Mouse (Mus musculus): Measurements from ENCODE around the gene Adarb2. TPM values are rescaled to one million over a fixed set of nuclear protein-coding genes. Genes with fewer than 3 reads are reported as not detected.

Adarb2 gene
- polyA plus RNA-seq, 1 experiment from 2014 or later: 1.0 TPM

- H3K9ac ChIP-seq (ENCODE audit: low read length): no peak overlapping the region
- ATAC-seq (ENCODE audit: insufficient number of reproducible peaks, low FRiP score, low TSS enrichment, low read depth) (no peak), DNase-seq (ENCODE audit: low spot score) (no peak)
- no peak overlapping the region for H3K27ac ChIP-seq (replicated peaks; ENCODE audit: low read depth, low read length)
- WGBS: 91% methylated on average over 1 of the region's 1 CpGs
- no peak overlapping the region for H3K4me2 ChIP-seq (ENCODE audit: low read depth, severe bottlenecking)
- no peaks in the 10 kb centered on the region for H3K36me3 ChIP-seq (ENCODE audit: control insufficient read depth, insufficient read depth, low read length)
- H3K4me3 ChIP-seq (ENCODE audit: low read depth, low read length): no peak overlapping the region
- no peaks in the 10 kb centered on the region for H3K27me3 ChIP-seq (ENCODE audit: control insufficient read depth, insufficient read depth, low read length)
- H3K4me1 ChIP-seq (ENCODE audit: control insufficient read depth, insufficient read depth, low read length): no peaks in the 10 kb centered on the region
- H3K9me3 ChIP-seq (ENCODE audit: control insufficient read depth, low read length): no peaks in the 10 kb centered on the region
Measured at GRCm38 (mm10) chr13:8631618-8632017, 429.0 kb downstream of the Adarb2 start.

- 82% methylated on average over 5 of the region's 5 CpGs for WGBS
- Histone ChIP-seq H3K36me3 (ENCODE audit: control insufficient read depth, insufficient read depth, low read length) (no peaks in the 10 kb centered on the region), H3K4me3 (ENCODE audit: low read depth, low read length) (no peak overlapping the region), H3K4me1 (ENCODE audit: control insufficient read depth, insufficient read depth, low read length) (no peaks in the 10 kb centered on the region), H3K27me3 (ENCODE audit: control insufficient read depth, insufficient read depth, low read length) (no peaks in the 10 kb centered on the region), H3K27ac (replicated peaks; ENCODE audit: low read depth, low read length) (no peak overlapping the region), H3K9ac (ENCODE audit: low read length) (no peak overlapping the region), H3K4me2 (ENCODE audit: low read depth, severe bottlenecking) (no peak overlapping the region), H3K9me3 (ENCODE audit: control insufficient read depth, low read length) (no peaks in the 10 kb centered on the region)
- ATAC-seq (ENCODE audit: insufficient number of reproducible peaks, low FRiP score, low TSS enrichment, low read depth) (no peak), DNase-seq (ENCODE audit: low spot score) (no peak)
Measured at GRCm38 (mm10) chr13:8632072-8632471, 429.4 kb downstream of the Adarb2 start.

- 85% methylated on average over 5 of the region's 5 CpGs for WGBS
- Histone ChIP-seq H3K27me3 (ENCODE audit: control insufficient read depth, insufficient read depth, low read length) (no peaks in the 10 kb centered on the region), H3K4me3 (ENCODE audit: low read depth, low read length) (no peak overlapping the region), H3K27ac (replicated peaks; ENCODE audit: low read depth, low read length) (no peak overlapping the region), H3K9ac (ENCODE audit: low read length) (no peak overlapping the region), H3K9me3 (ENCODE audit: control insufficient read depth, low read length) (no peaks in the 10 kb centered on the region), H3K4me2 (ENCODE audit: low read depth, severe bottlenecking) (no peak overlapping the region), H3K4me1 (ENCODE audit: control insufficient read depth, insufficient read depth, low read length) (no peaks in the 10 kb centered on the region), H3K36me3 (ENCODE audit: control insufficient read depth, insufficient read depth, low read length) (no peaks in the 10 kb centered on the region)
- no peak for ATAC-seq (ENCODE audit: insufficient number of reproducible peaks, low FRiP score, low TSS enrichment, low read depth)
- DNase-seq (ENCODE audit: low spot score): no peak
Measured at GRCm38 (mm10) chr13:8633385-8634337, 431.0 kb downstream of the Adarb2 start.

- Histone ChIP-seq H3K36me3 (ENCODE audit: control insufficient read depth, insufficient read depth, low read length) (no peaks in the 10 kb centered on the region), H3K4me2 (ENCODE audit: low read depth, severe bottlenecking) (no peak overlapping the region), H3K9ac (ENCODE audit: low read length) (no peak overlapping the region), H3K9me3 (ENCODE audit: control insufficient read depth, low read length) (no peaks in the 10 kb centered on the region), H3K4me3 (ENCODE audit: low read depth, low read length) (no peak overlapping the region), H3K27ac (replicated peaks; ENCODE audit: low read depth, low read length) (no peak overlapping the region), H3K27me3 (ENCODE audit: control insufficient read depth, insufficient read depth, low read length) (no peaks in the 10 kb centered on the region), H3K4me1 (ENCODE audit: control insufficient read depth, insufficient read depth, low read length) (no peaks in the 10 kb centered on the region)
- DNase-seq (ENCODE audit: low spot score) (no peak), ATAC-seq (ENCODE audit: insufficient number of reproducible peaks, low FRiP score, low TSS enrichment, low read depth) (no peak)
- WGBS: 83% methylated on average over 2 of the region's 2 CpGs
Measured at GRCm38 (mm10) chr13:8642084-8642483, 439.4 kb downstream of the Adarb2 start.

- Histone ChIP-seq H3K4me1 (ENCODE audit: control insufficient read depth, insufficient read depth, low read length) (no peaks in the 10 kb centered on the region), H3K27ac (replicated peaks; ENCODE audit: low read depth, low read length) (no peak overlapping the region), H3K4me3 (ENCODE audit: low read depth, low read length) (no peak overlapping the region), H3K9me3 (ENCODE audit: control insufficient read depth, low read length) (no peaks in the 10 kb centered on the region), H3K4me2 (ENCODE audit: low read depth, severe bottlenecking) (no peak overlapping the region), H3K27me3 (ENCODE audit: control insufficient read depth, insufficient read depth, low read length) (no peaks in the 10 kb centered on the region), H3K9ac (ENCODE audit: low read length) (no peak overlapping the region), H3K36me3 (ENCODE audit: control insufficient read depth, insufficient read depth, low read length) (no peaks in the 10 kb centered on the region)
- DNase-seq (ENCODE audit: low spot score) (no peak), ATAC-seq (ENCODE audit: insufficient number of reproducible peaks, low FRiP score, low TSS enrichment, low read depth) (no peak)
- WGBS: 80% methylated on average over 3 of the region's 3 CpGs
Measured at GRCm38 (mm10) chr13:8643920-8644319, 441.3 kb downstream of the Adarb2 start.

- no peak for ATAC-seq (ENCODE audit: insufficient number of reproducible peaks, low FRiP score, low TSS enrichment, low read depth)
- no peak for DNase-seq (ENCODE audit: low spot score)
Measured at GRCm38 (mm10) chr13:8644805-8645679, 442.4 kb downstream of the Adarb2 start.

GRCm38 (mm10) chr13:8649261-8649660 is 446.6 kb downstream of the Adarb2 start:
- Histone ChIP-seq H3K4me1 (ENCODE audit: control insufficient read depth, insufficient read depth, low read length) (no peaks in the 10 kb centered on the region), H3K4me2 (ENCODE audit: low read depth, severe bottlenecking) (no peak overlapping the region), H3K9me3 (ENCODE audit: control insufficient read depth, low read length) (no peaks in the 10 kb centered on the region), H3K27ac (replicated peaks; ENCODE audit: low read depth, low read length) (no peak overlapping the region), H3K9ac (ENCODE audit: low read length) (no peak overlapping the region), H3K36me3 (ENCODE audit: control insufficient read depth, insufficient read depth, low read length) (no peaks in the 10 kb centered on the region), H3K4me3 (ENCODE audit: low read depth, low read length) (no peak overlapping the region), H3K27me3 (ENCODE audit: control insufficient read depth, insufficient read depth, low read length) (no peaks in the 10 kb centered on the region)
- DNase-seq (ENCODE audit: low spot score) (no peak), ATAC-seq (ENCODE audit: insufficient number of reproducible peaks, low FRiP score, low TSS enrichment, low read depth) (no peak)
- 61% methylated on average over 2 of the region's 2 CpGs for WGBS

More at GRCm38 (mm10) chr13:8644805-8645679, 442.4 kb downstream of the Adarb2 start:
- no peak overlapping the region for H3K9ac ChIP-seq (ENCODE audit: low read length)
- no peak overlapping the region for H3K27ac ChIP-seq (replicated peaks; ENCODE audit: low read depth, low read length)
- no peaks in the 10 kb centered on the region for H3K9me3 ChIP-seq (ENCODE audit: control insufficient read depth, low read length)
- H3K4me1 ChIP-seq (ENCODE audit: control insufficient read depth, insufficient read depth, low read length): no peaks in the 10 kb centered on the region
- no peaks in the 10 kb centered on the region for H3K36me3 ChIP-seq (ENCODE audit: control insufficient read depth, insufficient read depth, low read length)
- H3K4me3 ChIP-seq (ENCODE audit: low read depth, low read length): no peak overlapping the region
- H3K27me3 ChIP-seq (ENCODE audit: control insufficient read depth, insufficient read depth, low read length): no peaks in the 10 kb centered on the region
- no peak overlapping the region for H3K4me2 ChIP-seq (ENCODE audit: low read depth, severe bottlenecking)
- 79% methylated on average over 9 of the region's 9 CpGs for WGBS

GRCm38 (mm10) chr13:8664615-8665240 is 462.1 kb downstream of the Adarb2 start:
- ATAC-seq (ENCODE audit: insufficient number of reproducible peaks, low FRiP score, low TSS enrichment, low read depth) (no peak), DNase-seq (ENCODE audit: low spot score) (no peak)
- H3K27ac ChIP-seq (replicated peaks; ENCODE audit: low read depth, low read length): no peak overlapping the region
- H3K4me3 ChIP-seq (ENCODE audit: low read depth, low read length): no peak overlapping the region
- H3K36me3 ChIP-seq (ENCODE audit: control insufficient read depth, insufficient read depth, low read length): no peaks in the 10 kb centered on the region
- no peaks in the 10 kb centered on the region; the same call in 1 of the 2 replicates for H3K9me3 ChIP-seq (ENCODE audit: control insufficient read depth, low read length)
- no peaks in the 10 kb centered on the region for H3K27me3 ChIP-seq (ENCODE audit: control insufficient read depth, insufficient read depth, low read length)
- H3K9ac ChIP-seq (ENCODE audit: low read length): no peak overlapping the region
- no peaks in the 10 kb centered on the region for H3K4me1 ChIP-seq (ENCODE audit: control insufficient read depth, insufficient read depth, low read length)
- 90% methylated on average over 9 of the region's 9 CpGs for WGBS
- H3K4me2 ChIP-seq (ENCODE audit: low read depth, severe bottlenecking): no peak overlapping the region

All from limb, embryonic 11.5 days (tissue).